Mouse (Mus musculus) gastrocnemius, adult 8-10 months (tissue): ENCODE results near the gene Zfp867. TPM values are rescaled to one million over a fixed set of nuclear protein-coding genes. Genes with fewer than 3 reads are reported as not detected.
A peak's percentile ranks its signal among the peaks of the same experiment; 100 is the strongest.

Experiments
- DNase-seq, 2 experiments: peaks; one replicate each; pipeline ENCODE4 v3.0.0; 2022; ENCODE audit warnings: low spot score in 2 of 2
- total RNA-seq, 4 experiments: library from RNA; stranded (reverse); gene quantifications; 2 replicates each; pipeline ENCODE4 v1.2.4; 2022

Zfp867 gene
- 1 to 10 TPM; 2.6 to 2.9 (median 2.8) TPM for total RNA-seq

- DNase-seq = peak; percentile 80 to 86
These were observed at the start of gene Zfp867 for GRCm38 (mm10) chr11:59472326-59472677. Zfp867 (minus strand) TSS chr11:59472474.

GRCm38 (mm10) chr11:59519741-59520495 lies 47.6 kb upstream of the Zfp867 start:
- DNase-seq = no peak

GRCm38 (mm10) chr11:59518226-59518625 lies 46.0 kb upstream of the Zfp867 start:
- no peak for DNase-seq

DNA sequence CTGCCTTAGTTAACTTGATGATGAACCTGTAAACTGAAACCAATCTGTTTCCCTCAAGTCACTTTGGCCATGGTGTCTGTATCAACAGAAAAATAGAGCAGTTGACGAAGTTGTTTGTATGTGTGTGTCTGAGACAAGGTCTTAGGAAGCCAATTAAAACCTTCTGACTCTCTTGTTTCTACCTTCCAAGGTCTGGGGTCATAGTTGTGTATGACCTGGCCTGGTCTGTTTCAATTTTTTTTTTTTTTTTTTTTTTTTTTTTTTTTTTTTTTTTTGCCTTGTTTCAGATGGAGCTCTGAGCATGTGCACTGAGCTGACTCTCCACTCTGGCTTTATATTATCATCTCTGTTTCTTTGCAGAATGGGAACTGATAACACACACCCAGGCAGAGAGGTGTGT lies 45.2 kb upstream of the Zfp867 start:
- DNase-seq = no peak

DNA sequence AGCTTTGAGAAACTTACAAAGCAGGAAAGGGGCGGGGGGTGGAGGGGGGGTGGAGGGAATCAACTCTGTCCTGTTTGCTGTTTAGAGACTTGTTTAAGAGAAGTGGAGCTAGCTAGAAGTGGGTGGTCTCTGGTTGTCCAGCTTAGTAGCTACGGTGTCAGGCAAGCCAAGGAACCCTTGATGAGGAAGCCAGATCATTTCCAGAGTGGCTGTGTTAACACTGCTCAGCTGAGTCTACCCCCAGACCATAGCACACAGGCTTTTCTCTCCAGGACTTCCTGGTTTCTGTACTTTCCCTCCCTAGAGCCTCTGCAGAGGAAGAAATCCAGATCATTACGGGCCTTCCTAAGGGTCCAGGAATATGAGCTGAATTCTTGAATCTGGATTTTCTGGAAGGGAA lies 42.5 kb upstream of the Zfp867 start:
- no peak for DNase-seq

DNA sequence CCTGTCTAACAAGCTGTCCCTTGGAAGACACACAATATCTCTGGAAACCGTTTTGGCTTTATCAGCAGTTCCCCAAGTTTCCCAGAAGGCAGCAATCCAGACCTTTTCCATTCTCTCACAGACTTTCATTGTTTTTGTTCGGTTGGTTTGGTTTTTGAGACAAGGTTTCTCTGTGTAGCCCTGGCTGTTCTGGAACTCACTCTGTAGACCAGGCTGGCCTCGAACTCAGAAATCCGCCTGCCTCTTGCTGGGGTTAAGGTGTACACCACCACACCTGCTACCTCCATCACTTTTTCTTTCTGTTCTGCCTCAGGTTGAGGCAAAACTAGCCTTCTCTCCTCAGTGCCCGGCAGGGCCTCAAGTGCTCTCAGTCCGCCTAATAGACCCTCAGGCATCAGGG lies 42.1 kb upstream of the Zfp867 start:
- DNase-seq = no peak

- no peak for DNase-seq
These were observed 41.3 kb upstream of the Zfp867 start for GRCm38 (mm10) chr11:59513556-59513955.

DNA sequence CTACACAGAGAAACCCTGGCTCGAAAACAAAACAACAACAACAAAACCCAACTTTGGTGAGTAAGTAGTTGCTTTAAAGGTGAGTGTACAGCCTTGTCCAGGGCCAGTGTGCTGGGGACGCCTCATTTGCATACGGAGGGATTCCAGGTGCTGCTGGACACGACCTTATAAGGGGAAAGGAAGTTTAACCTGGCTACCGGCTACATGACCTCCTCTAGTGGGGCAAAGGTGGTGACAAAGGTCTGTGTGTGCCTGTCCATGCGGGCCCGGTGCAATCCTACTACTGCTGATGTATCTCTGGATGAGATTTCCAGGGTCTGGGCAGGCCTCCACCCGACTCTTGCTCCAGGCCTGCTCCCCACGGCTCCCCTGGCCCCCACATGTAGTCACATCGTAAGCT lies 40.5 kb upstream of the Zfp867 start:
- DNase-seq = no peak

DNA sequence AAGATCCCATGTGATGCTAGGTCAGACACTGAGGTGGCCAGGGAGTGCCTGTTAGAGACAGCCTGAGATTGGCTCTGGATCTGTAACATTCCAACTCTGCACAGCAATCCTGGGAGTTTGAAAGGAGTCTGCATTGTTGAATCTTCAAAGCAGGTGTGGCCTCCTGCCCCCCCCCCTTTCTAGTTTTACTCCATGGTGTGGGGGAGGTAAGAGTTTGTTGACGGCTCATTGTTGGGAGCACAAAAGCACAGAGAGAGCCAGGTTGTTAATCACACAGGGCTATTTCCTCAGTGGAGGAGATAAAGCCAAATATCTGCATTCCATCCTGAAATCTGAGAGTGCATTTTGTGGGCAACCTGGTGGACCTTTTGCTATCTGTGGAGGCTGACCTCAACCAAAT lies 39.3 kb upstream of the Zfp867 start:
- DNase-seq = no peak

GRCm38 (mm10) chr11:59506713-59507074 lies 34.4 kb upstream of the Zfp867 start:
- DNase-seq = no peak

DNA sequence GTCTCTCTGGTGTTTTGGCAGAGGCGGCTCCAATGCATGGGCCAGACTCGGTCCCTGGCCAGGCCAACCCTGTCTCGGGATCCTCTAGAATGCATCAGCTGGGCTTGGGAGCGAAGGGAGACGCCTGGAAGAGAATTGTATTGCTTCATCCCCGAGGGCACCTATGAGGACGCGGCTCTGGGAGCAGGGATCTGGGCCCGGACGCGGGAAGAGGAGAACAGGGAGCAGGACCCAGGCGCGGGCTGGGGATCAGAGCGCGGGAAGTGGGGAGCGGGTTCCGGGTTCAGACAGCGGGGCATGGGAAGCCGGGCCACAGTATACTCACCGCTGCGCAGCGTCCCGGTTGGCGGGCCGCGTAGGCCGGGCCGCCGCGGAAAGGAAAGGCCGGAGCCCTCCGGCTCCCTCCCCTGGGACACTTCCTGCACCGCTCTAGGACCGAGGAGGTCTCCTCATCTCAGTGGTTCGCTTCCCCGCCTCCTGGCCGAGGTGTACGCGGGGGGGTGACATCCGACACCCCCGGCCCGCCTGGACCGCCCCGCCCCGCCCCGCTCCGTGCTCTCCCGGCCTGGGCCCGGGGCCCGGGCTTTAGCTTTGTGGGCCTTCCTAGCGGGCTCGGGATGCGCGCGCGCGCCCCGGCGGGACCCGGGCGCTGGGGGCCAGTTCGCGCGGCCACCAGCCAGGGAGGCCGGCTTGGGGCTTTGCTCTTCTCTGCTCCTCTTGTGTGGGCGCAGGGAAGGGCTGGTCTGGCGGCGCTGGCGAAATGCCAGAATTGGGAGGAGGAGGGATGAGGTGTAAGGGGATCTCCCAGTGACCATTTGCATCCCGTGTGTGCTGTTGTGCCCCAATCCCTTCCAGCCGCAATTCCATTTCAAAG lies 33.8 kb upstream of the Zfp867 start:
- DNase-seq = peak; percentile 85 to 88

- peak in 1 of 2 experiments; percentile 38 for DNase-seq
These were observed 33.1 kb upstream of the Zfp867 start for GRCm38 (mm10) chr11:59505351-59505838.

GRCm38 (mm10) chr11:59501978-59502700 lies 29.9 kb upstream of the Zfp867 start:
- no peak for DNase-seq

DNA sequence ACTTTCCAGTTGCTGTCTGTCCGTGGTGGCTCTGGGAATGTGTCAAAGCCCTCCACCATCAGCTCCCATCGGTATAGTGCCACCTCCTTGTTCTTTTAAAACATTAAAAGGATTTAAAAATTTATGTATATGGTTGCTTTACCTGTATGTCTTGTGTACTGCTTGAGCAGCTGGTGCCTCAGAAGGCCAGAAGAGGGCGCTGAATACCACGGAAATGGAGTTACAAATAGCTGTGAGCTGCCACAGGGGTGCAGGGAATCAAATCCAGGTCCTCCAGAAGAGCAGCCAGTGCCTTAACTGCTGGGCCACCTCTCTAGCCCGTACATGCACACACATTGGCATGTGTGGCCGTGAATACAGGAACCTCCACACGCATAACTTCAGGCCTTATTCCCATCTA lies 25.5 kb upstream of the Zfp867 start:
- DNase-seq = no peak

- no peak for DNase-seq
These were observed 24.5 kb upstream of the Zfp867 start for GRCm38 (mm10) chr11:59496672-59497310.

- DNase-seq = no peak
These were observed 13.9 kb upstream of the Zfp867 start for GRCm38 (mm10) chr11:59486222-59486621.

GRCm38 (mm10) chr11:59485641-59486040 lies 13.4 kb upstream of the Zfp867 start:
- no peak for DNase-seq

DNA sequence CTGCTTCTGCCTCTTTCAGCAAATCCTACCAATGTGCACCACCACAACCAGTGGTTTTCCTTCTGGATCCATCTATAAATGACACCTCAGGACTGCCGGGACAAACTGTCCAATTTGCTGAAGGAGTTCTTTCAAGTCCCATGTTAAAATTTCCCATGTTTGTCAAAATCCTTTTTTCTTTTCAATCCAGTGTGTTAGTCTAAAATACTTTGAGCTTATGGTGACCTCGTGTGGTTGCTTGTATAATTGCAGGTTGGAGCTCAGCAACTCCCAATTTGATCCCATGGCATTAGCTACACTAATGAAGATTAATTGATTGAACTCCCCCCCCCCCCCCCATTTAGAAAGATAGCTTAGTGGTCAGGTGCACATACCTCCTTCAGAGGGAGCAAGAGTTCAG lies 10.9 kb upstream of the Zfp867 start:
- DNase-seq = no peak

- DNase-seq = no peak
These were observed 5.0 kb upstream of the Zfp867 start for GRCm38 (mm10) chr11:59477240-59477639.

DNA sequence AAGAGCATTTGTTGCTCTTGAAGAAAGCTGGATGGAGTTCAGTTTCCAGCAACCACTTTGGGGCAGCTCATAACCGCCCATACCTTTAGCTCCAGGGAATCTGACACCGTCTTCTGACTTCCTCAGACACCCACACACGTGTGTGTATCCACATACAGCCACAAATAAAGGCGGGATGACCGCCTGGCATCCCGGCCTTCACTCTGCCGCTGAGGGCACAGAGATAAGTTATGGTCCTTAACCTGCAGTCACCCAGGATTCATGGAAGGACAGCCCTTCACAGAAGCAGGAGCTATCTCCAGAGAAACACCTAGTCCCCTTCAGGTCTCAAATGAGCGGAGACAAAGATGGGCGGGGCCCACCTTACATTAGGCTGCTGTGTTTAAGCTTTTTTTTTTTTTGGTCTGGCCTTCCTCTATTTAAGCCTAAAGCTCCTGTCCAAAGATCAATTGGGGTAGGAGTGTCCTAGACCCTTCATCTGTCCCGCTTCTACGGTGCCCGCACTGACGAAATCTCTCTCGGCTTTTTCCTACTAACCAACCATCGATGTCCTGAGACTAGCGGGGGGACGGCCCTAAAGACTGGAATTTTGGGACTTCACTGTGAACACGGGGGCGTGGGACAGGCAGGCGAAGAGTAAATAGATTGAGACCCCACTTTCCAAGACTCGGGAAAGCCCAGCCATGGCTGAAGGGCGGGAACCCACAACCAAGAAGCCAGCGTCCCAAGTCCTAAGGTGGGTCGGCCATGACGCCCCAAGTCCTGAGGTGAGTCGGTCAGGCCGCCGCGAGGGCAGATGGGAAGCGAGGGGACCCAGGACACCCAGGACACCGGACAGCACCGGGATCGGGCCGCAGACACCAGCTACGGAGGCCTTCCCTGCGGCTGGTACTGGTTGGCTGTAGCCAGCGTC lies 605 bp downstream of the Zfp867 start:
- no peak for DNase-seq
